Mouse (Mus musculus) myocyte (in vitro differentiated cells): ENCODE data around the gene Cyp27b1. TPM values are rescaled to one million over a fixed set of nuclear protein-coding genes. Genes with fewer than 3 reads are reported as not detected.

ENCODE experiments used
- H3K27me3 ChIP-seq: one replicate; pipeline ENCODE4 v1.6.1; 2011; ENCODE audit not compliant: control insufficient read depth, insufficient read depth, insufficient read length
- H3K36me3 ChIP-seq: one replicate; pipeline ENCODE4 v1.6.1; 2011; ENCODE audit not compliant: control insufficient read depth, insufficient read depth
- H3K4me2 ChIP-seq: one replicate; pipeline ENCODE4 v1.6.1; 2011; ENCODE audit warnings: low read depth, control low read depth
- H3K4me3 ChIP-seq: one replicate; pipeline ENCODE4 v1.5.1; 2011; ENCODE audit warnings: mild to moderate bottlenecking, control low read depth, moderate library complexity
- H3K79me2 ChIP-seq: one replicate; pipeline ENCODE4 v1.6.1; 2011; ENCODE audit not compliant: control insufficient read depth, insufficient read depth
- H3ac ChIP-seq: one replicate; pipeline ENCODE4 v1.6.1; 2011; ENCODE audit not compliant: control insufficient read depth, insufficient read length
- CEBPB ChIP-seq: IDR thresholded peaks from 2 replicates; pipeline ENCODE4 v1.6.1; 2011; ENCODE audit warnings: mild to moderate bottlenecking, moderate library complexity; ENCODE audit not compliant: poor library complexity, insufficient read depth, severe bottlenecking
- E2F4 ChIP-seq: IDR thresholded peaks from one replicate; pipeline ENCODE4 v1.6.1; 2011; ENCODE audit warnings: mild to moderate bottlenecking, control low read depth, moderate library complexity; ENCODE audit not compliant: insufficient read depth
- MAX ChIP-seq: IDR thresholded peaks from one replicate; pipeline ENCODE4 v1.6.1; 2011; ENCODE audit warnings: low read depth, mild to moderate bottlenecking, control low read depth
- MYOD1 ChIP-seq, 3 experiments: IDR thresholded peaks; one replicate each; pipeline ENCODE4 v1.6.1; 2011; ENCODE audit warnings: control low read depth in 2 of 3, low read depth in 2 of 3, mild to moderate bottlenecking in 2 of 3, moderate library complexity in 1 of 3; ENCODE audit not compliant: insufficient read length in 2 of 3, control insufficient read depth in 1 of 3
- MYOG ChIP-seq, 3 experiments: IDR thresholded peaks; one replicate each; pipeline ENCODE4 v1.6.1; 2011; ENCODE audit warnings: control low read depth in 2 of 3, low read depth in 2 of 3, mild to moderate bottlenecking in 2 of 3; ENCODE audit not compliant: insufficient read length in 2 of 3, control insufficient read depth in 1 of 3, insufficient read depth in 1 of 3
- POLR2A ChIP-seq: IDR thresholded peaks from one replicate; pipeline ENCODE4 v1.6.1; 2011; ENCODE audit warnings: low read depth, mild to moderate bottlenecking, control low read depth, moderate library complexity; ENCODE audit not compliant: insufficient read length
- POLR2AphosphoS2 ChIP-seq: IDR thresholded peaks from one replicate; pipeline ENCODE4 v1.6.1; 2011; ENCODE audit warnings: low read depth, control low read depth; ENCODE audit not compliant: insufficient read length
- REST ChIP-seq: IDR thresholded peaks from one replicate; pipeline ENCODE4 v1.6.1; 2011; ENCODE audit warnings: mild to moderate bottlenecking, control low read depth, moderate library complexity; ENCODE audit not compliant: insufficient read depth, insufficient read length
- SRF ChIP-seq: IDR thresholded peaks from one replicate; pipeline ENCODE4 v1.6.1; 2011; ENCODE audit warnings: low read depth; ENCODE audit not compliant: control insufficient read depth, insufficient read length
- TCF12 ChIP-seq: IDR thresholded peaks from one replicate; pipeline ENCODE4 v1.6.1; 2011; ENCODE audit warnings: mild to moderate bottlenecking, control low read depth; ENCODE audit not compliant: poor library complexity, insufficient read depth, severe bottlenecking
- TCF3 ChIP-seq: IDR thresholded peaks from one replicate; pipeline ENCODE4 v1.6.1; 2011; ENCODE audit warnings: low read depth, control low read depth; ENCODE audit not compliant: insufficient read length
- USF1 ChIP-seq: IDR thresholded peaks from one replicate; pipeline ENCODE4 v1.6.1; 2011; ENCODE audit warnings: low read depth, mild to moderate bottlenecking, control low read depth, moderate library complexity
- polyA plus RNA-seq: library from polyadenylated mRNA; unstranded; fragments of >200 nt; fragmentation: generic; extraction: Trizol; gene quantifications from one replicate; pipeline ENCODE4 v1.2.1, GENCODE M21; 2012; ENCODE audit warnings: missing spikeins

Cyp27b1 gene
- polyA plus RNA-seq, 1 experiment = 0.56 TPM

DNA sequence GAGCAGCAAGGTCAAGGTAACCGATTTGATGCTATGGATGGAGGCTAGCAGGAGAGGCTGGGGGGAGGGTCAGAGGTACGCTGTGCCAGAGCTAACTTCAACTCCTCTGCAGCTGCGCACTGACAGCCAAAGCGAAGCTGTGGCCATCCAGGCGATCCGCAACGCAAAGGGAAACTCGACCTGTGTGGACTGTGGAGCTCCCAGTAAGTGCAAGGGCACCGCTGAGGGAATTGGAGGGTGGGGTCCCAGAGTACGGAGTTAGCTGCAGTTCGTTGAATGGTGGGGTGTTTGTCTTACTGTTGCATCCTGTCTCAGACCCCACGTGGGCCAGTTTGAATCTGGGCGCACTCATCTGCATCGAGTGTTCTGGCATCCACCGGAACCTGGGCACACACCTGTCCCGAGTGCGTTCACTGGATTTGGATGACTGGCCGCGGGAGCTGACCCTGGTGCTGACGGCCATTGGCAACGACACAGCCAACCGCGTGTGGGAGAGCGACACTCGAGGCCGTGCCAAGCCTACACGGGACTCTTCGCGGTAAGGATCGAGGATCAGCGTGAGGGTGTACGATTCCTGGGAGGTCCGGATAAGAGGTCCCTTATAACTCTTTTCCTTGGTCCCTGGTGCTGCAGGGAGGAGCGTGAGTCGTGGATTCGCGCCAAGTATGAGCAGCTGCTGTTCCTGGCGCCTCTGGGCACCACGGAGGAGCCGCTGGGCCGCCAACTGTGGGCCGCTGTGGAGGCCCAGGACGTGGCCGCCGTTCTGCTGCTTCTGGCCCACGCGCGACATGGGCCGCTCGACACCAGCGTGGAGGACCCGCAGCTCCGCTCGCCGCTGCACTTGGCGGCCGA, 42.7 kb downstream of the Cyp27b1 start:
- TF ChIP-seq REST (peak; percentile 99), MYOD1 (IDR thresholded peaks at IDR 0.05; ENCODE audit: control insufficient read depth in 1 of 3, insufficient read length in 2 of 3, low read depth in 2 of 3) (peak in 2 of 3 experiments; percentile 69 to 77), MYOG (IDR thresholded peaks at IDR 0.05; ENCODE audit: control insufficient read depth in 1 of 3, insufficient read depth in 1 of 3, insufficient read length in 2 of 3, low read depth in 2 of 3) (peak; percentile 0 to 75 (median 7)), SRF (no peak)
- Histone ChIP-seq H3K79me2 (no peaks in the 10 kb centered on the region), H3K36me3 (no peaks in the 10 kb centered on the region), H3K4me3 (no peak overlapping the region), H3K4me2 (peak overlapping the region; percentile 98), H3K27me3 (no peaks in the 10 kb centered on the region), H3ac (no peak overlapping the region)

DNA sequence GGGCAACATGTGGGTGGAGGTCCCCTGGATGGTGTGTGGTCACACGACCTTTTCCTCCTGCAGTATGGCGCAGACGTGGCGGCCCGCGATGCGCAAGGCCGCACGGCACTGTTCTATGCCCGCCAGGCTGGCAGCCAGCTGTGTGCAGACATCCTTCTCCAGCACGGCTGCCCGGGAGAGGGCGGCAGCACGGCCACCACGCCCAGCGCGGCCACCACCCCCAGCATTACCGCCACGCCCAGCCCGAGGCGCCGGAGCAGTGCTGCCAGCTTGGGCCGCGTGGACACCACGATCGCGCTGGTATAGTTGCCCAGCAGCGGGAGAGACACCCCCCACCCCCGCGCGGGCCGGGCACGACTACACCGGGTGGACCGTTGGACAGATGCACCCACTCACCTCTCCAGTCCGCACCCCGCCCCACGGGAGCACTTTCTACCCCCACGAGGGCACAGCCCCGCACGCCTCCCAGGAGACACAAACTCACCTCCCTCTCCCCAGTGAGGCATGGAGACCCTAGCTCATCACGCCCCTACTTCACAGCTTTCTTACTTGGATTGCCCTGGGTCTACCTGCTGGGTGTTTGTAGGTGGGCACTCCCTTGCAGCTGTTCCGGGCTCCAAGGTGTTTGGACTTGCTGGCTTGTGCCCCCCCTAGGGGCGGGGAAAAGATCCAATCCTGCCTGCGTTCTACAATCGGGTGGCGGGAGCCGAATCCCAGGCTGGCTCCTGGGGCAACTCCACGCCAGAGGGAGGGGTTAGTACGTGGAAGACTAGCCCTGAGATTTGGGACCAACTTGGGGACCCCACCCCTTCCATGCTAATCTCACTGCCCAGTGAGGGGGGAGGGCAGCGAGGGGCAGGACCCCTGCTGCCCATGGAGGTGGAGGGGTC, 43.7 kb downstream of the Cyp27b1 start:
- Histone ChIP-seq H3K79me2 (no peaks in the 10 kb centered on the region), H3K4me2 (peak overlapping the region; percentile 98), H3K4me3 (no peak overlapping the region), H3ac (no peak overlapping the region), H3K36me3 (no peaks in the 10 kb centered on the region), H3K27me3 (no peaks in the 10 kb centered on the region)
- TF ChIP-seq POLR2AphosphoS2 (no peak), TCF12 (no peak), MYOD1 (IDR thresholded peaks at IDR 0.05; ENCODE audit: control insufficient read depth in 1 of 3, insufficient read length in 2 of 3, low read depth in 2 of 3) (peak in 2 of 3 experiments; percentile 57 to 72), MAX (no peak), SRF (peak; percentile 43), CEBPB (no peak), TCF3 (no peak), REST (no peak), POLR2A (peak; percentile 54), MYOG (IDR thresholded peaks at IDR 0.05; ENCODE audit: control insufficient read depth in 1 of 3, insufficient read depth in 1 of 3, insufficient read length in 2 of 3, low read depth in 2 of 3) (peak in 2 of 3 experiments; percentile 54 to 66)

DNA sequence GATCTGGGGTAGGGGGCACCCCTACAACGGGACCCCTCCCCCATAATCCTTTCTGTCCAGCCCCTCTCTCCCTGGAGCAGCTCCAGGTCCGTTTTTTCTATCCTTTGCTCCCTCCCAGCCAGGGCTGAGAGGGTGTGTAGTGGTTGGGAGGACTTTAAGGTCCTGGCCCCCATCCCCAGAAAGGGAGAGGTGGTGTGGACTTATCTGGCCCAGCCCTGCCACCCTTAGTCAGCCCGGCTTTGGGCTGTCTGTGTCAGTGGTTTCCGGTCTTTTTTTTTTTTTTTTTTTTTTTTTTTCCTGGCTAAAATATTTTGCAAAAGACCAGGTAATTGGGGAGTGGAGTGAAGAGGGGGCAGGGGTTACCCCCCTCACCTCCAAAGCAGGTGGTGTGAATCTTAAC, 44.7 kb downstream of the Cyp27b1 start:
- H3K36me3 ChIP-seq = no peaks in the 10 kb centered on the region
- H3K4me3 ChIP-seq = no peak overlapping the region
- H3K79me2 ChIP-seq = no peaks in the 10 kb centered on the region
- H3ac ChIP-seq = no peak overlapping the region
- TF ChIP-seq MAX = no peak
- no peak for TF ChIP-seq MYOG (IDR thresholded peaks at IDR 0.05; ENCODE audit: control insufficient read depth in 1 of 3, insufficient read depth in 1 of 3, insufficient read length in 2 of 3, low read depth in 2 of 3)
- H3K27me3 ChIP-seq = no peaks in the 10 kb centered on the region
- no peak overlapping the region for H3K4me2 ChIP-seq

DNA sequence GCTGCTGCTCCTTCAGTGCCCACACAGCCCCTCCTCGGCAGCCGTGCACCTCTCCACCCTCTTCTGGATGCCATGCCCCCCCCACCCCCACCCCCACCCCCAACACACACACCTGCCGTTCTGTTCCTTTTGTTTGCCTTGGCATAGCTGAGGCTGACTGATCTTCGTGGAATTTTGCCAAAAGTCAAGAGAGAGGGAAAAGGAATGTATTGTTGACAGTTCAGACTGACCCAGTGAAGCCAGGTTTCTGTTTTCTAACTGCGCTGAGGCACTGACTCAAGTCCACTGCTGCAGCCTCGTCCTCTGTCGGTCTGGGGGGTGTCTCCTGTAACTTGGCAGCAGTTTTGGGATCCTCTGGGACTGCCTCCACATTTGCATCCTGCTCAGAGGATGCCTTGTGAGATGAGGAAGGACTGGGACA, 46.3 kb downstream of the Cyp27b1 start:
- Histone ChIP-seq H3K4me2 (no peak overlapping the region), H3K27me3 (no peaks in the 10 kb centered on the region), H3K36me3 (no peaks in the 10 kb centered on the region), H3K79me2 (no peaks in the 10 kb centered on the region), H3ac (no peak overlapping the region), H3K4me3 (no peak overlapping the region)
- TF ChIP-seq CEBPB (no peak), E2F4 (no peak), TCF12 (no peak), MYOG (IDR thresholded peaks at IDR 0.05; ENCODE audit: control insufficient read depth in 1 of 3, insufficient read depth in 1 of 3, insufficient read length in 2 of 3, low read depth in 2 of 3) (peak in 1 of 3 experiments; percentile 8)

DNA sequence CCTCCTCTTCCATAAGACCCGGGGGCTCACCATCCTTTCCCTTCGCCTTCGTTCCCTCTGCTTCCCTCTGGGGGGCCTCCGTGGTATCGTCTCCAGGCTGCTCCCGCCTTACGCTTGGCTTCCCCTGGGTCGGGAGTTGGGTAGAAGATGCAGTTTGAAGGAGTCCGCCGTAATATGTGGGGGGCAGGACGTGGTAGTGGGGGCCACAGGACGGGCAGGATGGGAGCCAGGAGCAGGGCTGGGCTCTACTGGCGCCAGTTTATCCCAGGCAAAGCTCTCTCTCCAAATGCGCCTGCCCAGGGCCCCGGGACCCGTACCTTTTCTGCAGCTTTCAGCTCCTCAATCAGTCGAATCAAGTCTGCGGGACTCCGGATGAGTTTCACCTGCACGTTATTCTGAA, 50.5 kb downstream of the Cyp27b1 start:
- Histone ChIP-seq H3K4me3 (no peak overlapping the region), H3K79me2 (no peaks in the 10 kb centered on the region), H3ac (no peak overlapping the region), H3K27me3 (no peaks in the 10 kb centered on the region), H3K4me2 (no peak overlapping the region), H3K36me3 (no peaks in the 10 kb centered on the region)
- TF ChIP-seq E2F4 = no peak
- no peak for TF ChIP-seq USF1
